Mouse (Mus musculus): ENCODE data around the gene Atraid.

DNA sequence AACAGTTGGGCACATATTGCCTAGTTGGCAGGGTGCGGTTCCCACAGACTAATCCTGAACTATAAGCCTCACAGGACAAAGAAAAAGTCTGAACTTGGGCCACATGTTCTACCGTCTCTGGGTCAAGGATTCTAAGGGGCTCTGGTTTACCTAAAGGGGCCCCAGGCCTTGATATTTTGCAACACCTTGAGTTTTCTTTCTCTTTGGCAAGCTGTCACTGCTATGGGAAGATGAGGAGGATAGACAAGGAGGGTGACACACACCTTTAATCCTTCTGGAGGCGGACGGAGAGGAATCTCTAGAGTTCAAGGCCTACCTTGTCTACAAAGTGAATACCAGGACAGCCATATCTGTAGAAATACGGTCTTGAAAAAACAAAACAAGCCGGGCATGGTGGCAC, 1.7 kb upstream of the Atraid start:
- TF ChIP-seq EP300 (IDR thresholded peaks at IDR 0.05; ENCODE audit: low read depth): no peak
- no peak for TF ChIP-seq CTCF (IDR thresholded peaks at IDR 0.05; ENCODE audit: low read depth)
